Mouse (Mus musculus) lung, adult 2 months (tissue): ENCODE results near the gene Zmiz2.

Source experiments
- CTCF ChIP-seq: fragments of 200-500 bp; IDR thresholded peaks from 2 replicates; pipeline ENCODE4 v1.5.1; 2011; ENCODE audit warnings: mild to moderate bottlenecking, low read length, control low read depth; ENCODE audit not compliant: insufficient read depth
- POLR2A ChIP-seq: fragments of 200-500 bp; IDR thresholded peaks from 2 replicates; pipeline ENCODE4 v1.6.1; 2011; ENCODE audit warnings: low read depth, mild to moderate bottlenecking, control low read depth, low read length, borderline replicate concordance; ENCODE audit errors: extremely low read depth

GRCm38 (mm10) chr11:6404699-6405566 lies 16.1 kb downstream of the Zmiz2 start:
- TF ChIP-seq CTCF (no peak), POLR2A (no peak)
